Mouse (Mus musculus): ENCODE data around the gene Itpr3.

DNA sequence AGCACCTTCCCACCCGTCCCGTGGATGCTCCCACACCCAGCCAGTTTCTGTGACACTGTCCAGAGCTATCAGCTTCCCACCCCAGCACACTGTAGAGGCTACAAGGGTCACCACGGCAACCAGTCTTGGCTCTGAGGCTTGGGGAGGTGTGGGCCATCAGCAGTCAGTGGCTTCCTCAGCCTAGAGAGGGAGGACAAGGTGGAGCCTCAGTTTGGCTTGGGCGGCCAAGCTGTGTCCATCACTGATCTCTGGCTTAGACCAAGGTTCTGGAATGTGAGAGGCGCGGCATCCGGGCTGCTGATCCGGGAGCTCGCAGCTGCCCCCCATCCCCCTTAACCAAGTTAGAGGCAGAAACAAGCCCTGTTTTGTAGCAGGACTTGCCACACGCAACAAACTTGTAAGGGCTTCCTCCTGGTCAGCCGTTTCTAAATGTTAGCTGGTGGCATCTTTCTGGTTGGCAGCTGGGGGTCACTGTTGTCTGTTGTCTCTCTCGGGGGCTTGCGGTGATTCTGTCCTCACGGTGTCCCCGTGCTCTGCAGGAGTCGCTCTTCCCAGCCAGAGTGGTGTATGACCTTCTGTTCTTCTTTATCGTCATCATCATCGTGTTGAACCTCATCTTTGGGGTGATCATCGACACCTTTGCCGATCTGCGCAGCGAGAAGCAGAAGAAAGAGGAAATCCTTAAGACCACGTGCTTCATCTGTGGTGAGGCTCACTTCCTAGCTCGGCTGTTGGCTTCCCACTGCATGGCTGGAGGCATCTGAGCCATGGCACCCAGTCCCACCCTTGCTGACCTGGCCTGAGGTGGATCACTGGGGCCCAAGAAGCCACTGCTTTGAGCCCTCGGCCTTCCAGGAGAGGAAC lies 61.8 kb downstream of the Itpr3 start:
- TF ChIP-seq CTCF (IDR thresholded peaks at IDR 0.05): no peak
- no peak for TF ChIP-seq EP300 (IDR thresholded peaks at IDR 0.05)
